Mouse (Mus musculus) frontal cortex, postnatal 14 days (tissue): ENCODE measurements at regions not wholly inside any gene's neighbourhood (a gene's known extent, or its start where the extent isn't known, plus 50 kb on each side); places are given as distances from the start of the nearest gene placed in this dataset.
"Not testable (repeated sequence)": the region's sequence is repeated elsewhere in the genome, so short reads cannot be mapped to it uniquely, and the experiment has no call there.

ENCODE experiments used
- DNase-seq, 2 experiments: peaks; one replicate each; pipeline ENCODE4 v3.0.0; 2022; ENCODE audit warnings: low spot score in 2 of 2

DNA sequence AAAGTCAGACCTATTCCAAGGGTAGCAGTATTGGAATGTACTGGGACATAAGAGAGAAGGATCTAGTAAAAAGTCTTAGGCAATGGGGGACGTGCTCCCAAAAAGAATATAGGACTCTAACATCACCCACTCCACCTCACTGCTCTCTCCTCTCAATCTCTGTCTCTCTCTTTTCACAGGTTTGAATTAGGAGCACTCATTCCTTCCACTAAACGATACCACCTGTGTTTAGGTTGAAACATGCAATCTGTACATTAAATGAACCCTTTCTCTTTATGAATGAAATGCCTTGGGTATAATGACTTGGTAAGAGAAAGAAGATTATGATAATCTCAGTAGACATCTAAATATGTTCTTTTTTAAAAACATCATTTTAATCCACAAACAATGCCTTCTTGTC lies 129.4 kb downstream of the Zpld1 start:
- no peak for DNase-seq

DNA sequence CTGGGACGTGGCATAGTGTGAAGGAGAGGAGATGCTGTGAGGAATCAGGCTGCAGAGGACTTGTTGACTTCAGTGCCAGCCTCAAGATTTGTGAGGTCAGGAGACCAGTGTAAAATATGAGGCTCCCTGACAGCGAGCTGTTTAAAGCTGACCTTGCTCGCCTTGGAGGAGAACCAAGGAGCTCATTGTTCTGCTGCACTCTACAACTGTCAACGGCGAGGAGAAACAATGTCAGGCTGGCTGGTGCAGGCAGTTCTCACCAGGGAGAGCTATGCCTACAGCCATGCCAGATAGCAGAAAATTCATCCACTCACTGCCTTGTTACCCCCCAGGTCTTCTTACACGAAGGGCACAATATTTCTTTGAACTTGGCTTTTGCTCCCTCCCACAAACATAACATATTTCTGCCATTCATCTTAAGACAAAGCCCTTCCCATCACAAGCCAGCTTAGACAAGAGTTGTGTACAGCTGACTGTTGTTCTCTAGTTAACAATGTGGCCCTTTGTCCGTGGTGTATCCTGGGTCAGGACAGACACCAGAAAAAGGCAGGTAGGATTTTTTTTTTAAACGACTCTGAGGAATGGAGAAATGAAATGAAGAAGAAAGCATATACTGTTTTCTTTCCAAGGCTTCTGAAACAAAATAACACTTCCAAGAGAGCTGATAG lies 131.5 kb downstream of the Zpld1 start:
- no peak for DNase-seq

DNA sequence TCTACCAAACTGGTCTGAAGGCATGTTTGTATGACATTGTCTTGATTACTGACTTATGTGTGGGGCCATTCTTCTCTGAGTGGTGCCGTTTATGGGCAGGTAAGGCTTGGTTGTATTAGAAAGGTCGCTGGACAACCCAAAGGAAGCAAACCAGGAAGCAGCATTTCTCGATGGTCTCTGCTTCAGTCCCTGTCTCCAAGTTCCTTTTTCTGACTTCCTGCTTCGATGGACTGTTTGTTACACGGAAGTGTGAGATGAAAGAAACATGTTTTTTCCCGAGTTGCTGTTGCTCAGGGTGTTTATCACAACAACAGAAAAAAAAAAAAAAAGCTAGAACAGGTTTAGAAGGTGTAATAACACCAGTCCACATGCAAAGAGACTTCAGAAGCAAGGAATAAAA lies 134.9 kb downstream of the Zpld1 start:
- DNase-seq: no peak

DNA sequence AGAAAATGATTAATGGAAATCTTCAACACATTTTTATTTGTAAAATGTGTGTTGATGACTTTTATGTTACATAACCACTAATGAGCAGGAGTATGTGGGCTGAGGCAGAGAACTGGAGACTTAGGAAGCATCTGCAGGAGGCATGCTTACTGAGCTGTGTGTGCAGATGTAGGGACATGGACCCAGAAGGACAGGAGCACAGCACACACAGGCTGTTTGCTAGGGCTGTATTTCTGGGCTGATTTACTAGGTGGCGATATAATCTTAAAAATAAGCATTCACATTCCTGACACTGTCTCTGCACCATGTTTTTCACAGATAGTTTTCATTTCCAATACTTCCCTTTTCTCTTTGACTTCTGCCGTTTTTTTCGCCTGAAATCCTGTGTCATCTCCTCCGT lies 146.1 kb downstream of the Zpld1 start:
- peak; percentile 3 to 15 for DNase-seq

DNA sequence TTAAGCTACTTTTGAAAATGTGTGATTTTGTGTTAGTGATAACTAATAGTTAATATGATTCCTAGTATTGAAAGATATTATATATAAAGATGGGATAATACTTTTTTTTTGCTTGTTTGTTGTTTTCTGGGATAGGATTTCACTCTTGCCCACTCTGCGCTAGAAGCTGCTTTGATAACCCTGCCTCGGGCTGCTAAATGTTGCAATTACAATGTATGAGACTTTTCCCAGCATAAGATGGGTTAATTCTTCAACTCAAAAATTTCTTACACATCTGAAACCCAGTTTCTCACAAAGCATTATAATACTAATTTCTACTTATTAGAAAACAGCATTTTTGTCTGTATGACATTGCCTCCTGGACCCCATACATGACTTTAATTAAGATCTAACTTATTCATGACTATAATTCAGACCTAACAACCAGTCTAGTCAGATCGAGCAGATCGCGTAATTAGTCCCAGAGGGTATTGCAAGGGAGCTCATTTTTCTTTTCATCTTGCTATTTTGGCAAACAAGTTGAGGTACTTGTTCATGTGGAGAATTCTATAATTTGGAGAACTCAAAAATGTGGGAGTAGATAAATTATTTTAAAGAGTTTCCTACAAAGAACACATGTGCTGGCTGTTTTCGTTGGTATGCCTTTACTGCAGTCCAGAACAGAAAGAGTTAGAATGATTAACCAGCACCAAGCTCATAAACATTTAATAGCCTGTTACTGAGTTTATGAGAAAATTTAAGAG lies 155.2 kb downstream of the Zpld1 start:
- DNase-seq: no peak

DNA sequence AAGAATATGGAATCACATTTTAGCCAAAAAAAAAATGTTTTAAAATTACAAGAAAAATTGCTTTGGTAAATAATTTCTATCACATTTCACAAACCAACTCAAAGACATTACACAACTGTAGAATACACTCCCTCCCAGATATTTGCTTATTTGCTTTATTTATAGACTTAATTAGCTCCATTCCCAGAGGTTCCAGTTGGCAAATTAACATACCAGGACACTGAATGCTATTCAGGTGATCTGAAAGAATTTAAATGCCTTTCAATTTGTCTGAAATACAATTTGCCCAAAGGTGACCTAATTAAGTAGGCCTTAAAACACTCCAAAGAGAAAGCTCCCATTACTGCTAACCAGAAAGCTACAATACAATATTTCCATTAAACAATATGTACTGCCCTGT lies 162.8 kb downstream of the Zpld1 start:
- DNase-seq: no peak

DNA sequence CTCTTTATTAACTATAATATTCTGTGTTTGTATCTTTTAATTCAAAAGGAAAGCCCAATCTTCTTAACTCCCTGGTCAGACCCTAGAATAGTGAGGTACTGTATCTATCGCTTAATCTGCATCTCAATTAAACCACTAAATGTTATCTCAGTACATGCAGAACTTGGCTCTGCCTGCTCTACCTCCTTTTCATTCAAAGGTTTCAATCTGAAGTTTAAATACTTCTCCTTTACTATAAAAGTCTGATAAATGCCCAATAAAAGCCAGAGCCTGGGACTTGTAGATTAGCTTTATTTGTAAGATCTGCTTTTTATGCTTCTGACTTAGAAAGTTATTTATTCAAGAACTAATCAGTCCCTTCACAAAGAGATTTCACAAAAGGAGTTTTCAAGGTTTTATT lies 200.1 kb downstream of the Zpld1 start:
- no peak for DNase-seq

DNA sequence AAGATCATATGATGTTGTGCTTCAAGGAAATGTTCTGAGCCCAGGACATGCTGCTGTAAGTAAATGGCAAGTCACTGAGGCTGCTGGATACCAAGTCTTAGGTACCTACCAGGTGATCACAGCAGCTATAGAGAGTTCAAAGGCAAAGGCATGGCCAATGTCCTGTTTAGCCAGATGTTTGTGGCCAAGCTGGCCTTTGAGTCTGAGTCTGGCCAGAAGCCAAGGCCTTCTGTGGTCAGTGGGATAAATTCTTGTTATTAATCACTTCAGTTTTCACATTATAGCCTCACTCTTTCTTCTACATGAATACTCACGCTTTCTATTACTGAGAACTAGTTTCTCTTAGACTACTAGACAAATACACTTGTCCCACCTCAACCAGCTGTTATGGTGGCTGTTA lies 210.3 kb downstream of the Zpld1 start:
- DNase-seq: no peak

DNA sequence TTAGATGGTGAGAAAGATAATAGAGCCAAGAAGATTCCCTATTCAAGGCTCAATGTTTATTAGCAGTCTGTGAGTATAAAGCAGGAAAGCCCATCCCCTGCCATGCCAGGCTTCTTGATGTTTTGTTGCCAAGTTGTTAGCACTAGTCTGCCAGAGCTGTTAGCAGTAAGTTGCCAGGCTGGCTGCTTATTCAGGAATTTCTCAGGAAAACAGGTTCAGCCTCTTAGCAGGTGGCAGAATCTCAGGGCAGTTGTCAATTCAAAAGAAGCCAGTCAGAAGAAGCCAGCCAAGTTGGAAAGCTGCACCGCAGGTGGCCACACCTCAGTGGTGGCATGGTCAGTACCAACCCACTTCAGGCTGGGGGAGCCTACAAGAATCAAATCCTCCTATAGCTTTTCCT lies 221.6 kb downstream of the Zpld1 start:
- DNase-seq: no peak

DNA sequence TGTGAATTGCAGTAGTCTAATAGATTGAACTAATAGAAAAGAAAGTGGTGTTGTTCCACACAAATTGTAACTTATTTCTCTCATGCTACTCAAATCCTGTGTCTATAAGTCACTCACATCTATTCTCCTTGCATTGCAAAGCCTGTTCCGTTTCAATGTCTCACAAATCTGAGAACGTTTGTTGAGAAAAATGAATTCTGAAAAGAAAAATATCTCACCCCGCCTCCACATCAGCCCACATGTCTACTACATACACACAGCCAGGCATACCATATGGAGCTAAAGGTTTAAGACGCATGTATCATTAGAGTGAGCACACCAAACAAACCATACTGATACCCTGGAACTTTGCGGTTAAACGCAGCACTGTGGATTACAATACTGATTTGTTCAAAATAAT lies 258.0 kb downstream of the Zpld1 start:
- peak in 1 of 2 experiments; percentile 4 for DNase-seq

DNA sequence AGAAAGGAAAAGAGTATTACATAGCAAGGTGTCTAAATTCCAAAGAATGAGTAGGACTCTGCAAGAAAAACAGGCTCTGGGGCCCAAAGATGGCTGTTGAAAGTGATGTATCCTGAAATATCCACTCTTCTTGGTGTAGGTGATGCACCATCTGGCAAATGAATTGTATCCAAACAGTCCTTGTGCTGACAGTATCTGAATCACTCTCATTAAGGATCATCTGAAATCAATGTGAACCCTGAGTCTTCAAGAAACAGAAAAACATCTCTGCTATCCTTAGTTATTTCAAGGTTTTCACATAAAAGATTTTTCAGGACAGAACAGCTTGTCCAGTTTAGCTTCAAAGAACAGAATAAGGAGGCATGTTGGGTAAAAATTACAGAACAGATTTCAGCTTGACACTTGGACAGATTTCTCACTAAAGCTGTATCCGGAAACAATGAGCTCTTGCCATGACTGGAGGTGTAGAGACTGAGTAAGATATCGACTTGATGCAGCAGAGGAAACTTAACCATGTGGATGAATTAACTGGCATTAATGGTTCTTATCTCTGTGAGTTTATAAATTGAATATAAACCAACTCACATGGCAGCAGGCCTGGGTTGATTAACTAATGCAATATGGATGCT lies 296.0 kb downstream of the Zpld1 start:
- DNase-seq: no peak

DNA sequence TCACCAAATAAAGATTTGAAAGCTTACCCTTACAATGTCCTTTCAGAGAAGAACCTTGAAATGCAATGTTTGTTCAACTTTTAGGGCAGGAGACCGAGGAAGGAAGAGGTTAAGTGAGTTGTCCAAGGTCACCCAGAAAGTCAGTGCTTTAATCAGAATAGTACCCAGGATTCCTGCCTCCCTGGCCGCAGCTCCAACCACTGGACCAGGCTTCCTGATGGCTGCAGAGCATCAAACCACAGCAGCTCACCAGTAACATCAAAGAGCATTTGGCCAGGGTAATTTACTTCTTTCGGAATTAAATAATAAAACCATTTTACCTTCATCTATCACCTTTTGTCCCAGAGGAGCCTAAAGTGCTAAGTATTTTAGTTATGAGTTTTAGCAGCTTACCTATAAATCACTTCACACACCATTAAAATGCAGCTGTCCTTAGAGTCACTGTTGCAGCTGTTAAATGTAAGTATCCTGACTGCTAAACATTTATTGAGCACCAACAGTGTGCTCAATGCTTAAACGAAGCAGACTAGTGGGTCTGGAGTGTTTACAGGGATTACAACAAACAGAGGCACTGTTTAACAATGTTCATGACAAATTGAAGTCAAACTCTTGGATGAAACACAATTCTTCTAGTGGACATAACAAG lies 306.1 kb downstream of the Zpld1 start:
- no peak for DNase-seq

DNA sequence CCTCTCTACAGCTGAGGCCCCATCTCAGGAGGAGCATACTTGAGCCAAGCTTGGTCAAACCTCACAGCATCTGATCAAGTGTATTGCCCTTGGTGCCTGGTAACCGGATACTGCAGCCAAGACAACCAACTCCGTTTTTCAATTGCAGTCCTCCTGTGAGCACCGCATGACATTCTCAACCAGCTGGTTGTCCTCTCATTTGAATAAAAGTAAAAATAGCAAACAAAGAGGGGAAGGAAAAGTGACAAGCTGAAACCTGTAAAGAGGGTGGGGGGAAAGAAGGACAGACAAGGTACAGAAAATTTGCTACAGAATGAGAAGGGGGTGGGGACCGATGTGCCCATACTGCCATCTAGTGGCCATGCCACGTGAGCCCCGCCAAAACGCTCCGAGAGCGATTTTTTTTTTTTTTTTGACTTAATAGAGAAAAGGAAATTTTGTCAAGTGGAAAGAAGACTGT lies 314.0 kb downstream of the Zpld1 start:
- DNase-seq: peak; percentile 16 to 44

DNA sequence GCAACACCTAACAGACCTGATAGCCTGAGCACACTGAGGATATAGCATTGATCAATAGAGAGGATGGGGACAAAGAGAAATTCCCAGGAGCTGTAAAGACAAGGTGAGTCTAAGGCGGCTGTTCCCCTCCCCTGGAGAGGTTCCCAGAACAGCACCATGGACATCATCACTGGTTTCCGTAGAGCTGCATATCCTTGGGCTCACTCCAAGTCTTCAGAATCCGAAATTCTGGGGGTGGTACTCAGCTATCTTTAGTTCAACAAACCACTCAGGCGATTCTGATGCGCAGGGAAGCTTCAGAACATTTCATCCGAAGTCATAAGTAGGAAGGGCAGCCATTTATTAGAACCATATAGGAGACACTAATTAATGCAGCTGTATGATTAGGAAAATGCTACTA lies 327.4 kb downstream of the Zpld1 start:
- peak in 1 of 2 experiments; percentile 27 for DNase-seq

DNA sequence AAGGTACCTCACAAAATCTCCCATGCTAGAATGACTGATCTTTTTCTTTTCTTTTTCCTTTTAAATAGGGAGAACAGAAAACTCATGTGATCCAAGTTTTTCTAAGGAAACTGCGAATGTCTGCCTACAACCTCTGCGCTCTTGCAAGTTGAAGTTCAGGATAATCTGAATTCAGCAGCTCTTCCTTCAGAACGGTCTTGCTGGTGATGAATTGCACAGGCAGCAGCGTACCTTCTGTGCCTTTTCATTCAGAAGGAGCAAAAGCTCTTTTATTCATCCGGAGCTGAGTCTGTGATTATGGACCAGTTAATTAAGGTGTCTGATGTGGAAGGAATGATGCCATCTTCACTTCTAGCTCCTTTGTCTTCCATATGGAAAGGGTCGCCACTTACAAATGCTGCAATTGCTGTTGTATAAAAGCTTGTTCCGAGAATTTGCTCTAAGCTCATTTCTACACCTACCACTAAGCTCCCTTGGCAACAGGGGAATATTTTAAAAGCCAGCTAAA lies 353.9 kb downstream of the Zpld1 start:
- DNase-seq: no peak

DNA sequence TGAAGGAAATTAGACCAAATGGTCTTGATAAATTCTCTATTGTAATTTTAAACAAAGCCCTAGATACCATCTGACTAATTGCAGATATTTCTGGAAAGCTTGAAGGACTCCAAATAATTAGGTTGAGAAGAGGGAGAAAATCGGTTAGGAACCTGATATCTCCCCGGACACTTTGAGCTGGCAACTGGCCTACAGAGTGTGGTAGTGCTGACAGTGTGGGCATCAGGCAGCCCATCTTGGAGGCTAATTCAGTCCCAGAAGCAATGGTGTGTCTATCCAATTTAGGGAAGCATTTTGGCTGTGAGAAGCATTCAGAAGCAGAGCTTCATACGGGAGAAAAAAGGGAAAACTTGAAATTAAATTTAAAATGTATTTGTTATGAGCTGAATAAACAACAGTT lies 369.5 kb downstream of the Zpld1 start:
- DNase-seq: no peak

DNA sequence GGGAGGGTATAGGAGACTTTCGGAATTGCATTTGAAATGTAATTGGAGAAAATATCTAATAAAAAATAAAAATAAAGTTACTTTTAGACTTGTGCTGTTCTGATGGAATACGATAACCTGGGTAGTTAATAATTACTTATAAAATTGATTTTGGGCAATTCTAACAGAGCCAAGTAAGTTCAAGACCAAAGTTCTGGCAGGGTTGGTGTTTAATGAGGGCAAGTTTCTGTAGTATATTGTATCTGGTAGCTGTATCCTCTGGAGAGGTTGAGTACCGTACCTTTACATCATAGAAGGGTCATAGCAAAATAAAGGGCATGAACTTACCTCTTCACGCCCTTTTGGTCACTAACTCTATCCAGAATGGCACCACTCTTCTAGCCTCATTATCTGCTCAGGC lies 394.9 kb downstream of the Zpld1 start:
- no peak for DNase-seq

DNA sequence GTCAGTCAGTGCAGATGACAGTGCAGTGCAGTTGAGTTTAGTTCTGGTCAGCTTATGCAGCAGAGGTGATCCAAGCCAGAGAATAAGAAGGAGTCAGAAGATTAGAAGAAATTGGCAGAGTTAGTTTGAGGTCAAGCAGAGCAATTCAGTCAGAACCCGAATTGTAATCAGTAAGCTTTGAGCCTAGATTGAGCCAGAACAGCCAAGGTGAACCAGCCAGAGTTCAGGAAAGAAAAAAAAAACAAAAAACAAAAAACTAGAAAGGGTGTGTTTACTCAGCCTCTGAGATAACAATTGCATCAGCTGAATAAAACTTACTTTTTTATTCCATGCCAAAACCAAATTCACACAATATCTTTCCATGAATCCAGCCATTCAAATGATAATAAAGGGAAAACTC lies 396.3 kb downstream of the Zpld1 start:
- no peak for DNase-seq

DNA sequence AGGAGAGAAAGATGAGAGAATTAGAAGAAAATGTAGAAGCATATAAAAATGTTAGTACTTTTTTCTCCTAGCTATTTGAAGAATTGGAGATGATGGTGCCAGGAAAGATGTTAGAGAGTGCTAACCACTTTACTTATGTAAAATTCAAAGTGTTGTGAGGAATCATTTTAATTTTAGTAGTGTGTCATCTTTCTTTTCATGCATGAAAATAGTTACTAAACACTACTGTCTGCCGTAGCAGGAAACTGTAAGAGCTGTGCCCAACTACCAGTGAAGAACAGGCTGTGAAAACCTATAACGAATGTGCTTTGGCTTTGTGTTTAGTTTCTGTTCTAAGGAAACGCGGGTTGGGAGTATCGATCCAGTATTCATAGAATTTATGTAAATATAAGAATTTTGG lies 403.1 kb downstream of the Zpld1 start:
- DNase-seq: no peak

DNA sequence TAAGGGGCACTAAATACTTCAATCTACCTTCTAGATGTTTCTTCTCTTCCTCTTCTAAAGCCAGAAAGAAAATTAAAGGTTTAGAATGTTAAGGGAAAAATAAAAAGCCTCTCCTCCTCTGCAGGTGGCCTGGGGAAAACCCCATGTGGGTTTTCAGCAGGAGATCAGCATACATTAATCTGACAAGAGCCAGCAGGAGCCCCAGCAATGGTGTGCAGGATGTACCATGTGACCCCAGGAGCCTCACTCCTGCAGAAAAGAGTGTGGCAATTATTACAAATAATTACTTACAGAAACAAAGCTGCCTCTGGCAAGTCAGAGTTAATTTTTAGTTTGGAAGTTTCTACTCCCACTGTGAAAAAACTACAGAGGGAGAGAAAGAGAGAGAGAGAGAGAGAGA lies 440.4 kb downstream of the Zpld1 start:
- no peak for DNase-seq

DNA sequence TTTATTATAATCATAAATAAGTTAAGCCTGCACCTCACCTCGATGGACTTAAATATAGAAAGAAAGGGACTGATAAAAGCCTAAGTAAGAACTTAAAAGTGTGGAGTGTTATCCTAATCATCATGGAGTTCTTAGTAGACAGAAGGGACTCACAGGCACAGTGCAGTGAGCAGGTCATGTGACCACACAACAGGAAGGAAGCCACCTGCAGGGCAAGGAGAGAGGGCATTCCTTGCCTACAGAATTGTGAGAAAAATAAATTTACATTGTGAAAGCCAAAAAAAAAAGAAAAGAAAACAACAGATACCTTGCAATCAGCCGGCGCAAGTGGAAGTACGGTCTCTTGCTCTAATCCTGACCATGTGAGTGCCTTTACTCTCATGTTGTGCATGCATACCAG lies 454.8 kb downstream of the Zpld1 start:
- not testable (repeated sequence) for DNase-seq
